Mouse (Mus musculus): Measurements from ENCODE around the gene Syt12.

The Syt12 gene

DNA sequence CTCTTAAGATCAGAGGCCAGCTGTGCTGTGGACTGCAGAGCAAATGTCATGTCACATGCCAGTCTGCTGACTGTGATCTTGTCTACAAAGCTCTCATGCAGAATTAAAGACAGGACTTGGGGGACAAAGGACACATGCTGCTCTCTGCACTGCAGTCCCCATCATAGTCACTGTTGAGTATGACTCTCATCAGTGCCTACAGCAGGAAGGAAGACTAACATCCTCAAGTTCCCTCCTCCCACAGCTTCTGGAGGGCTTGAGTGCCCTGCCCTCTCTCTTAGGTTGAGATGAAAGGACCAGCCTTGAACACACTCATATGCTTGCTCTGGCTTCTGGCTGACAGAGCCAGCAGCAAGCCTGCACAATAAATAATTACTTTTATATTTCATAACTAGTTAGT, 59.5 kb downstream of the Syt12 start:
- in situ Hi-C loops (cut with MboI, MseI) = no loop called here

- in situ Hi-C loops (cut with MboI, MseI) = no loop called here
These were observed 60.1 kb downstream of the Syt12 start for GRCm38 (mm10) chr19:4417183-4417582.

- in situ Hi-C loops (cut with MboI, MseI) = loop anchor here (5.0 kb wide), 1 partner anchor 857 kb away; no protein-coding TSS in a partner anchor
These were observed 62.6 kb downstream of the Syt12 start for GRCm38 (mm10) chr19:4414631-4415030.

- in situ Hi-C loops (cut with MboI, MseI) = no loop called here
These were observed 68.2 kb downstream of the Syt12 start for GRCm38 (mm10) chr19:4409062-4409461.

- in situ Hi-C loops (cut with MboI, MseI) = no loop called here
These were observed 72.4 kb downstream of the Syt12 start for GRCm38 (mm10) chr19:4404840-4405239.

- in situ Hi-C loops (cut with MboI, MseI) = loop anchor here in 1 of 2 experiments (25.0 kb wide), 1 partner anchor 1463 kb away; no protein-coding TSS in a partner anchor
These were observed 78.3 kb downstream of the Syt12 start for GRCm38 (mm10) chr19:4398959-4399358.

GRCm38 (mm10) chr19:4398630-4398948, 78.7 kb downstream of the Syt12 start:
- in situ Hi-C loops (cut with MboI, MseI) = loop anchor here in 1 of 2 experiments (25.0 kb wide), 1 partner anchor 1464 kb away; no protein-coding TSS in a partner anchor

DNA sequence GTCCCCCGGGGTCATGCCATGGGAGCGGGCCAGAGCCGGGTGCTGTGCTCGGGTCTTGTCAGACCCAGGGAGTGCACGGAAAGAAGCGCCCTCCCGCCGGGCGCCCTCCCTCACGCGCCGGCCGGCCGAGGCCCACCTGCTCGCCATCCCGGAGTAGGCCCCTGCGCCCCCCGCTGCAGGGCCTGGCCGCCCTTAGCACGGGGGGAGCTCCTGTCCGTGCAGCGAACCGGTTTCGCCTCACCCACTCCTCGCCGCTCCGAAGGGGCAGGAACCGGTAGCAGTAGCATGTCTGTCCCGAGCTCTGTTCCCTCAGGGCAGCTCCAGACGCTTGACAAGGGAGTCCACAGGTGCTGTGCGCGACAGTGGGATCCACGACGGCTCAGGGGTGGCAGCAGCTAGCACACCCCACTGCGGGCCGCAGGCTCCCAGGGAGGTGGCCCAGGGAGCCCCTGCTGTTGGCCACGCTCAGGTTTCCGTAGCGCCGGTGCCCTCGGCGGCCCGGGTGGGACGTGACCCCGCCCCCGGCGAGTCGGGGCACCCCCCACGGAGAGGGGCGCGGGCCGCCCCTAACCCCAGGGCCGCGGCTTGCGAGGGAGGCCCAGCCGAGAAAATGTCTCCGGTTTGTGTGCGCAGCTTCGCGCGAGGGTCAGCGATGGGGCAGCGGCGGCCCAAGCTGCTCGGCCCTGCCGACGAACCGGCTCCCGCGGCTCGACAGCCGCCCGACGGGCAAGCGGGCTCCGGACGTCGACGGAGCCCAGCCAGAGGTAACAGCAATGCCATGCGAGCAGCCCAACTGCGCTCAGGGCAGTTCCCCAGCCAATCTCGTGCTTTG, 79.2 kb downstream of the Syt12 start, which contains the start of gene Kdm2a:
Gene Kdm2a (minus strand): TSS at position 488 of the 832 bp plus-strand sequence.
- in situ Hi-C loops (cut with MboI, MseI) = loop anchor here in 1 of 2 experiments (25.0 kb wide), 1 partner anchor 1464 kb away; no protein-coding TSS in a partner anchor

DNA sequence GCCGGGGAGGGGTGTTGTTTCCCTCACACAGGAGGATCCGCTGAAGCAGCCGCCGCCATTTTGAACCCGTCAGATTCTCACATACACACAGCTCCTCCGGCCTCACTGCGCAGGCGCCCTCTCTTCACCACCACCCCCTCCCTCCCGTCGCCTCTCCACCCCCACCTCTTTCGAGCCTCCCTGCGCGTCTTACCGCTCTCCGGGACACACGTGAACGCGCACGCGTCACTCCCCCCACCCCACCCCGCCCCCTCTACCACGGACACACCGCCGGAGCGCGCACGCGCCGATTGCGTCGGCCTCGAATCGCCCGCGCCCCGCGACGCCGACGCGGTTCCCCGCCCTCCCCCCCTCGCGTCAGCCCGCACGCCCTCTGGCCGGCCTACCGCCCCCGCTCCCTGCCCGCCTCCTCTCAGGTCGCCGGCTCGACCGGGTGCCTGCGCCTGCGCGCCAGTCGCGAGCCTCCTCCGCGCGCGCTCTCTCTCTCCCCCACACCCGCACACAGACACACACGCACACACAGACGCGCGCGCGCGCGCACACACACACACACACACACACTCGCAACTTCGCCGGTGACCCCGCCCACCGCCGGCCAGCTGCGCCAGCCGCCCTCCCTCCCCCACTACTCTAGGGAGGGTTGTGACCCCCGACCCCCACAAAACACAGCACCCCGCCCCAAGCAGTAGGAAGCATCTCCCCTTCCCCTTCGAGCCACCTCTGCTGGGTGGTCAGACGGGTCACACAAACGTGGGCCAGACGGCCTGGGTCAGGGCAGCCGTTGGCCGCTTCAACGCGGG, 80.0 kb downstream of the Syt12 start:
- in situ Hi-C loops (cut with MboI, MseI) = loop anchor here in 1 of 2 experiments (25.0 kb wide), 1 partner anchor 1465 kb away; no protein-coding TSS in a partner anchor

DNA sequence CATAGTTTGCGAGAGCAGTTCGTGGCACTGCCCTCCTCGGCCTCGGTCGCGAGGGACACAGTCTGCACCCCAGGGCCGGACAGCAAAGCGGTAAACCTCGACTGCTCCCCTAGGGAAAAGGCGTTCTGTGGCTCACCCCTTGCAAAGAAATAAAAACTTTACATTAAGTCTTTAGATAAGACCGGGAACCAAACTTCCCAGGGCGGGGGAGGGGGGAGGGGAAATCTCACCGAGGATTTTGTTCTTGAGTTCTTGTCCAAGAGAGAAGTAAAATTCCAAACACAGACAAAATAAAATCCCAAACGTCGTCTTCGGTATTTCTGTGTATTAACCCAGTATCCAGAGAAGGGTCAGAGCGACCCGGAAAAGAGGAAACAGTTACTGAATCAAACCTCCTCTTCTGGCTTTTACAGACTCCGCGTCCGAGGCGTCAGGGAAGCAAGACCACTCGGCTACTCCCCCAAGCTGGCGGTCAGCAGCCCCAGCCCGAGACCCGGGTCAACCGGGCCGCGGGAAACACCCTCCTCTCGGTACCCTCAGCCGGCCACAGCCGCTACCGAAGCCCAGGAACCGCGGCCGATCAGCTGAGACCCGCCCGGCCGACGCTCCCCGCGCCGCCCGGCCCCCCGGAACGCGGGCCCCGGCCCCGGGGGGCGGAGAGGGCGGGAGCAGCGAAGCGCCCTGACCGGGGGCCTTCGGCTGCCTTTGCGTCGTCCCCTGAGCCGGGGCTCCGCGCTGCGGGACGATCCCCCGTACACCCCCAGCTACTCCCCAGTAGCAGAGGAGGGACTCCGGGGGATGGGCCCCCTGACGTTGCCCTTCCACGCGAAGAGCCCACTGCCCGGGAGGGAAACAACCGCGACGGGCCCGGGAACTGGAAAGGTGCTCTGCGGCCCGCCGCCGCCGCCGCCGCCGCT, 80.9 kb downstream of the Syt12 start:
- in situ Hi-C loops (cut with MboI, MseI) = loop anchor here in 1 of 2 experiments (25.0 kb wide), 1 partner anchor 1466 kb away; no protein-coding TSS in a partner anchor
